Mouse (Mus musculus) limb, embryonic 12.5 days (tissue): ENCODE results near the gene Gm44596. TPM values are rescaled to one million over a fixed set of nuclear protein-coding genes. Genes with fewer than 3 reads are reported as not detected.

Source experiments
- ATAC-seq: fragments of 200-750 bp; cut with Nextera tagmentation; 2 replicates; pipeline ENCODE4 v1.8.0; 2017; ENCODE audit warnings: low read depth, moderate TSS enrichment; ENCODE audit not compliant: insufficient number of reproducible peaks, insufficient read depth, low FRiP score, low TSS enrichment
- H3K27ac ChIP-seq: fragments of 300-500 bp; sonication (generic); 2 replicates; pipeline ENCODE4 v1.5.1; 2016; ENCODE audit warnings: mild to moderate bottlenecking, moderate library complexity
- H3K27me3 ChIP-seq: fragments of 300-500 bp; sonication (generic); 2 replicates; pipeline ENCODE4 v1.6.1; 2016; ENCODE audit warnings: mild to moderate bottlenecking, moderate library complexity
- H3K36me3 ChIP-seq: fragments of 300-500 bp; sonication (generic); 2 replicates; pipeline ENCODE4 v1.6.1; 2016; ENCODE audit warnings: mild to moderate bottlenecking, moderate library complexity
- H3K4me1 ChIP-seq: fragments of 300-500 bp; sonication (generic); replicated peaks from 2 replicates; pipeline ENCODE4 v1.6.1; 2016
- H3K4me2 ChIP-seq: fragments of 300-500 bp; sonication (generic); 2 replicates; pipeline ENCODE4 v1.6.1; 2016; ENCODE audit warnings: mild to moderate bottlenecking, moderate library complexity
- H3K4me3 ChIP-seq: fragments of 300-500 bp; sonication (generic); replicated peaks from 2 replicates; pipeline ENCODE4 v1.5.1; 2016; ENCODE audit warnings: mild to moderate bottlenecking
- H3K9ac ChIP-seq: fragments of 300-500 bp; sonication (generic); replicated peaks from 2 replicates; pipeline ENCODE4 v1.6.1; 2016; ENCODE audit warnings: mild to moderate bottlenecking, moderate library complexity
- H3K9me3 ChIP-seq: fragments of 300-500 bp; sonication (generic); 2 replicates; pipeline ENCODE4 v1.6.1; 2016; ENCODE audit warnings: mild to moderate bottlenecking, moderate library complexity
- WGBS: fragments of 180-500 bp; shearing (Covaris S2); methylation state at CpG from one replicate; pipeline ENCODE4 v1.1.7; 2016; 5-methylcytosine and 5-hydroxymethylcytosine counted together
- polyA plus RNA-seq: library from polyadenylated mRNA; unstranded; fragments of >200 nt; fragmentation: Nextera tagmentation; extraction: Ambion mirVana; gene quantifications from 2 replicates; pipeline ENCODE4 v1.2.1, GENCODE M21; 2016

Gene Gm44596
- polyA plus RNA-seq, 1 experiment from 2014 or later: not detected

DNA sequence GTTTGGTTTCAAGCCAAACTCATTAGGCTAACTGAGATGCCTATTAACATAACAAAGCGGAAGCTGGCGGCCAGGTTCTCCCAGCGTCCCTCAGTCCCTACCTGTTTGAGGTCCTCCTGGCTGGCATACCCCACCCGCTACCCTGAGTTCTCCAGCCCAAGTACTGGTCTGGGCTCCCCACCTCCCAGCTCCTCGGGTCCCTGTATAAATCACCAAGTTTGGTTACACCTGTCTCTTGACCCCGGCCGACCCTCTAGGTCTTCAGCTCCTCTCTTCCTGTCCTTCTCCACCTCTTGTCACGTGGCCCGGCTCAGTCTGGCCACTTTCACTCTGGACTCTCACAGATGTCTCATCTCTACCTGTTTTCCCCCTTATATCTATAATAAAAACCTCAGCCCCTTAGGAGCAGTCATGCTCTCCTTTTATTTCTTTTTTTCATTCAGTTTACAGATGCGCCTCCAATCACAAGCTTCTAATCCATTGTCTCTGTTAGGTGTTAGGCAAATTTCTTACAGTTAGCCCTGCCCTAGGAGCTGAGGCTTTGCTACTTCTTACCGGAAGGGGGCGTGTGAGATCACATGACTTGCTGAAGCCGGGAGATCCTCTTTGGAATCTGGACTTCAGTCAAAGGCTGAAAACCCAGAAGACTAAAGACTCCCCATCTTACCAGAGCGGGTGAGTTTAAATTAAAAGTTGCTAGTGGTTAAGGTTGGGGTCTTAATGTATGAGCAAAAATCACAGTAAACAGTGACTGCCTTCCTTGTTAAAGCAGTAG, 70.6 kb downstream of the Gm44596 start:
- H3K36me3 ChIP-seq: no peaks in the 10 kb centered on the region
- H3K27ac ChIP-seq: no peak overlapping the region
- H3K9ac ChIP-seq: no peak overlapping the region
- H3K4me1 ChIP-seq: no peaks in the 10 kb centered on the region; the same call in 1 of the 2 replicates
- 0 out of 2 replicates have a peak overlapping the region, but pooled peaks have one; percentile 2 for H3K4me3 ChIP-seq
- 14% methylated on average over 14 of the region's 14 CpGs for WGBS
- no peaks in the 10 kb centered on the region for H3K27me3 ChIP-seq
- peak overlapping the region; percentile 37 for H3K4me2 ChIP-seq
- no peaks in the 10 kb centered on the region for H3K9me3 ChIP-seq
- ATAC-seq: no peak

- no peaks in the 10 kb centered on the region for H3K9me3 ChIP-seq
- WGBS: 94% methylated on average over 5 of the region's 5 CpGs
- no peaks in the 10 kb centered on the region for H3K27me3 ChIP-seq
- no peaks in the 10 kb centered on the region; the same call in 1 of the 2 replicates for H3K4me1 ChIP-seq
- no peak overlapping the region for H3K27ac ChIP-seq
- no peak overlapping the region for H3K9ac ChIP-seq
- H3K4me2 ChIP-seq: no peak overlapping the region
- no peak for ATAC-seq
- no peak overlapping the region for H3K4me3 ChIP-seq
- H3K36me3 ChIP-seq: no peaks in the 10 kb centered on the region
Measured at GRCm38 (mm10) chr6:128447063-128447462, 71.8 kb downstream of the Gm44596 start.

DNA sequence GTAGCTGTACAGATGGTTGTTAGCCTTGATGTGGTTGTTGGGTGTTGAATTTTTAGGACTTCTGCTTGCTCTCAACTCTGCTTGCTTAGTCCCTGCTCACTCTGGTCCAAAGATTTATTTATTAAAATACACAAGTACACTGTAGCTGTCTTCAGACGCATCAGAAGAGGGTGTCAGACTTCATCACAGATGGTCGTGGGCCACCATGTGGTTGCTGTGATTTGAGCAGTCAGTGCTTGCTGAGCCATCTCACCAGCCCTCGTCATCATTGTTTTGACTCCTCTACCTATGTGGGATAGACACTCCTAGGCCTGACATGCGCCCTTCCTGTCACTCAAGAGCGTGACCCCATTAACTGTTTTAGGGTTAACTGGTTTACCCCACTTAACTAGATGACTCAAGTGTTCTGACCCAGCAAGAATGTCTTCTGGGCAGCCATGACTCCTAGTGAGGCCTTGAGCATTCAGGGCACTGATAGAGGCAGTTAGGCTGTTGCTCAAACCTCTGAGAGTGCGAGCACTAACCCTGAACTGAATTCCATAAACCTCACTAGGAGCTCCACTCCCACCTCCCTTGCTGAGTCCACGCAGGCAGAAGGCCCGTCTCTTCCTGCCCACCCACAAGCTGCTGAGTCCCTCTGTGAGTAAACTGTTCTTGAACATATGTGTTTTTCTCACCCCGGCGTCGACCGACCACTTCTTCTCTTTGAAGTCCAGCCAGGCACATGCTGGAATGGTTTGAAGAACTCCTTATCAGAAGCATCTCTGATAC, 80.7 kb downstream of the Gm44596 start:
- 0 out of 2 replicates have a peak, but pooled peaks cover 4% of the 10 kb centered on the region for H3K4me1 ChIP-seq
- H3K9ac ChIP-seq: no peak overlapping the region
- 76% methylated on average over 12 of the region's 12 CpGs for WGBS
- H3K36me3 ChIP-seq: no peaks in the 10 kb centered on the region
- no peaks in the 10 kb centered on the region for H3K9me3 ChIP-seq
- no peak overlapping the region for H3K27ac ChIP-seq
- no peak overlapping the region for H3K4me3 ChIP-seq
- no peaks in the 10 kb centered on the region for H3K27me3 ChIP-seq
- no peak overlapping the region for H3K4me2 ChIP-seq
- ATAC-seq: no peak

Other genes with a start within 250 kb of the Gm44596 start
- gene Tspan9, start 231.9 kb upstream of the Gm44596 start, polyA plus RNA-seq: 103 and 114 TPM in 2 replicates
- 3.5 TPM in 2 replicates for gene Tead4, start 74.7 kb upstream of the Gm44596 start, polyA plus RNA-seq
- gene Tulp3, start 19.7 kb upstream of the Gm44596 start, polyA plus RNA-seq: 21.0 and 23.6 TPM in 2 replicates
- 167 and 177 TPM in 2 replicates for gene Rhno1, start 12.6 kb upstream of the Gm44596 start, polyA plus RNA-seq
- gene Foxm1, start 12.5 kb upstream of the Gm44596 start, polyA plus RNA-seq: 43.2 and 52.4 TPM in 2 replicates
- 0.38 and 0.74 TPM in 2 replicates for gene Tex52, start within 50 bp of the Gm44596 start, polyA plus RNA-seq
- gene Nrip2, start 23.8 kb downstream of the Gm44596 start, polyA plus RNA-seq: 3.5 and 4.2 TPM in 2 replicates
- 35.9 and 39.3 TPM in 2 replicates for gene Itfg2, start 49.4 kb downstream of the Gm44596 start, polyA plus RNA-seq
- gene Fkbp4, start 63.2 kb downstream of the Gm44596 start, polyA plus RNA-seq: 548 and 573 TPM in 2 replicates
- not detected in 2 replicates for gene Pzp, start 151.2 kb downstream of the Gm44596 start, polyA plus RNA-seq
- gene A2ml1, start 206.1 kb downstream of the Gm44596 start, polyA plus RNA-seq: not detected in 2 replicates
- not detected in 2 replicates for gene Klrb1a, start 248.0 kb downstream of the Gm44596 start, polyA plus RNA-seq